Mouse (Mus musculus): ENCODE results near the gene Prps1l1. TPM values are rescaled to one million over a fixed set of nuclear protein-coding genes. Genes with fewer than 3 reads are reported as not detected.

Gene Prps1l1
- total RNA-seq (2014; rRNA removed) (not detected in 2 replicates), polyA plus RNA-seq (2015; fragmentation: Nextera tagmentation; extraction: Ambion mirVana) (not detected in 2 replicates)

- no peak within 1 kb of the TSS for H3K27ac ChIP-seq
Measured at GRCm38 (mm10) chr12:34984461-34984860, at the start of gene Prps1l1. Gene Prps1l1, plus strand, starts transcription at chr12:34984761.

DNA sequence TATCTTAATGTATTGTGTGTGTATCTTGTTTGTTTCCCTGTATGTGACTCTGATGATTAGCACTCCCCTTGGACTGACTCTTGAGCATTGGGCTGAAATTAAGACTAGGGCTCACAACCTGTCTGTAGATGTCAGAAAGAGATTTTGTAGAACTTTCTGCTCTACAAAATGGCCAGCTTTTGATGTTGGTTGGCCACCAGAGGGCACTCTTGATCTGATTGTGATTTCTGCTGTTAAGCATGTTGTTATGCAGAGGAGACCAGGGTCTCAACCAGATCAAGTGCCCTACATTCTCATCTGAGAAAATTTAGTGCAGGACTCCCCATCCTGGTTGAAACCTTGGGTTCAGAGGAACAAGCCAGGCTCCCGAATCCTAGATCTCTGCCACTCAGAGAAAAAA lies 46.6 kb upstream of the Prps1l1 start:
- no peak for ATAC-seq
- peak; percentile 37 for TF ChIP-seq CTCF (IDR thresholded peaks at IDR 0.05; ENCODE audit: low read depth)
- peak; percentile 13 for DNase-seq (ENCODE audit: low spot score)

More at GRCm38 (mm10) chr12:34984461-34984860, at the start of gene Prps1l1:
- DNase-seq (ENCODE audit: low spot score) = no peak
- Histone ChIP-seq H3K4me3 (ENCODE audit: low read length) (no peak within 1 kb of the TSS), H3K9me3 (ENCODE audit: low read length) (no peaks in the 10 kb centered on the region), H3K4me1 (ENCODE audit: insufficient read depth, low read length) (no peaks in the 10 kb centered on the region), H3K4me2 (ENCODE audit: low read depth, low read length) (no peak within 1 kb of the TSS), H3K27me3 (ENCODE audit: insufficient read depth, low read length) (no peaks in the 10 kb centered on the region), H3K9ac (replicated peaks; ENCODE audit: low read length) (no peak within 1 kb of the TSS), H3K36me3 (ENCODE audit: insufficient read depth, low read length) (no peaks in the 10 kb centered on the region)
- no peak for TF ChIP-seq CTCF (IDR thresholded peaks at IDR 0.05; ENCODE audit: low read depth)
- 81% methylated on average over 4 of the region's 4 CpGs for WGBS
- ATAC-seq = no peak

GRCm38 (mm10) chr12:34949066-34949706 lies 35.4 kb upstream of the Prps1l1 start:
- Histone ChIP-seq H3K4me1 (ENCODE audit: insufficient read depth, low read length) (no peaks in the 10 kb centered on the region), H3K4me3 (ENCODE audit: low read length) (no peak overlapping the region), H3K27me3 (ENCODE audit: insufficient read depth, low read length) (no peaks in the 10 kb centered on the region), H3K9ac (replicated peaks; ENCODE audit: low read length) (no peak overlapping the region), H3K9me3 (ENCODE audit: low read length) (no peaks in the 10 kb centered on the region), H3K27ac (no peak overlapping the region), H3K4me2 (ENCODE audit: low read depth, low read length) (no peak overlapping the region), H3K36me3 (ENCODE audit: insufficient read depth, low read length) (no peaks in the 10 kb centered on the region)
- TF ChIP-seq CTCF (IDR thresholded peaks at IDR 0.05; ENCODE audit: low read depth) = no peak
- 88% methylated on average over 6 of the region's 6 CpGs for WGBS
- no peak for ATAC-seq
- DNase-seq (ENCODE audit: low spot score) = no peak

More for the DNA sequence above, 46.6 kb upstream of the Prps1l1 start:
- no peaks in the 10 kb centered on the region for H3K9me3 ChIP-seq (ENCODE audit: low read length)
- no peaks in the 10 kb centered on the region for H3K36me3 ChIP-seq (ENCODE audit: insufficient read depth, low read length)
- H3K4me1 ChIP-seq (ENCODE audit: insufficient read depth, low read length) = no peaks in the 10 kb centered on the region
- H3K4me2 ChIP-seq (ENCODE audit: low read depth, low read length) = no peak overlapping the region
- WGBS = 100% methylated on average over 1 of the region's 1 CpGs
- H3K9ac ChIP-seq (replicated peaks; ENCODE audit: low read length) = no peak overlapping the region
- H3K27me3 ChIP-seq (ENCODE audit: insufficient read depth, low read length) = no peaks in the 10 kb centered on the region
- no peak overlapping the region for H3K4me3 ChIP-seq (ENCODE audit: low read length)
- H3K27ac ChIP-seq = no peak overlapping the region

GRCm38 (mm10) chr12:34975991-34976390 lies 8.6 kb upstream of the Prps1l1 start:
- H3K27ac ChIP-seq = no peak overlapping the region
- H3K36me3 ChIP-seq (ENCODE audit: insufficient read depth, low read length) = no peaks in the 10 kb centered on the region
- no peak overlapping the region for H3K9ac ChIP-seq (replicated peaks; ENCODE audit: low read length)
- no peak for TF ChIP-seq CTCF (IDR thresholded peaks at IDR 0.05; ENCODE audit: low read depth)
- ATAC-seq (no peak), DNase-seq (ENCODE audit: low spot score) (no peak)
- no peaks in the 10 kb centered on the region for H3K27me3 ChIP-seq (ENCODE audit: insufficient read depth, low read length)
- no peaks in the 10 kb centered on the region for H3K4me1 ChIP-seq (ENCODE audit: insufficient read depth, low read length)
- no peak overlapping the region for H3K4me3 ChIP-seq (ENCODE audit: low read length)
- H3K9me3 ChIP-seq (ENCODE audit: low read length) = no peaks in the 10 kb centered on the region
- H3K4me2 ChIP-seq (ENCODE audit: low read depth, low read length) = no peak overlapping the region
- WGBS = 94% methylated on average over 3 of the region's 3 CpGs

GRCm38 (mm10) chr12:34985865-34986264 lies 1.3 kb downstream of the Prps1l1 start:
- no peak for TF ChIP-seq CTCF (IDR thresholded peaks at IDR 0.05; ENCODE audit: low read depth)
- Histone ChIP-seq H3K4me1 (ENCODE audit: insufficient read depth, low read length) (no peaks in the 10 kb centered on the region), H3K27ac (no peak overlapping the region), H3K27me3 (ENCODE audit: insufficient read depth, low read length) (no peaks in the 10 kb centered on the region), H3K9ac (replicated peaks; ENCODE audit: low read length) (no peak overlapping the region), H3K4me2 (ENCODE audit: low read depth, low read length) (no peak overlapping the region), H3K9me3 (ENCODE audit: low read length) (no peaks in the 10 kb centered on the region), H3K4me3 (ENCODE audit: low read length) (no peak overlapping the region), H3K36me3 (ENCODE audit: insufficient read depth, low read length) (no peaks in the 10 kb centered on the region)
- WGBS = 88% methylated on average over 5 of the region's 5 CpGs
- no peak for ATAC-seq
- DNase-seq (ENCODE audit: low spot score) = no peak

GRCm38 (mm10) chr12:34989537-34990200 lies 5.1 kb downstream of the Prps1l1 start:
- WGBS = 84% methylated on average over 7 of the region's 7 CpGs
- no peak overlapping the region for H3K9ac ChIP-seq (replicated peaks; ENCODE audit: low read length)

GRCm38 (mm10) chr12:34990387-34990786 lies 5.8 kb downstream of the Prps1l1 start:
- DNase-seq (ENCODE audit: low spot score) (no peak), ATAC-seq (no peak)
- H3K27ac ChIP-seq = no peak overlapping the region
- WGBS = 89% methylated on average over 4 of the region's 4 CpGs
- no peak overlapping the region for H3K9ac ChIP-seq (replicated peaks; ENCODE audit: low read length)
- H3K4me3 ChIP-seq (ENCODE audit: low read length) = no peak overlapping the region
- H3K4me2 ChIP-seq (ENCODE audit: low read depth, low read length) = no peak overlapping the region
- no peaks in the 10 kb centered on the region for H3K36me3 ChIP-seq (ENCODE audit: insufficient read depth, low read length)
- no peaks in the 10 kb centered on the region for H3K27me3 ChIP-seq (ENCODE audit: insufficient read depth, low read length)
- no peaks in the 10 kb centered on the region for H3K4me1 ChIP-seq (ENCODE audit: insufficient read depth, low read length)
- TF ChIP-seq CTCF (IDR thresholded peaks at IDR 0.05; ENCODE audit: low read depth) = no peak
- no peaks in the 10 kb centered on the region for H3K9me3 ChIP-seq (ENCODE audit: low read length)

More at GRCm38 (mm10) chr12:34989537-34990200, 5.1 kb downstream of the Prps1l1 start:
- no peaks in the 10 kb centered on the region for H3K9me3 ChIP-seq (ENCODE audit: low read length)
- H3K27me3 ChIP-seq (ENCODE audit: insufficient read depth, low read length) = no peaks in the 10 kb centered on the region
- no peak overlapping the region for H3K4me2 ChIP-seq (ENCODE audit: low read depth, low read length)
- DNase-seq (ENCODE audit: low spot score) (no peak), ATAC-seq (no peak)
- H3K4me1 ChIP-seq (ENCODE audit: insufficient read depth, low read length) = no peaks in the 10 kb centered on the region
- no peaks in the 10 kb centered on the region for H3K36me3 ChIP-seq (ENCODE audit: insufficient read depth, low read length)
- no peak for TF ChIP-seq CTCF (IDR thresholded peaks at IDR 0.05; ENCODE audit: low read depth)
- no peak overlapping the region for H3K4me3 ChIP-seq (ENCODE audit: low read length)
- no peak overlapping the region for H3K27ac ChIP-seq
